Mouse (Mus musculus): Measurements from ENCODE around the gene S100z. TPM values are rescaled to one million over a fixed set of nuclear protein-coding genes. Genes with fewer than 3 reads are reported as not detected.

The S100z gene
- polyA plus RNA-seq (2016; fragmentation: Nextera tagmentation; extraction: Ambion mirVana) = not detected in 2 replicates

- Histone ChIP-seq H3K27ac (replicated peaks) (no peak within 1 kb of the TSS), H3K4me1 (no peaks in the 10 kb centered on the region), H3K9ac (replicated peaks) (no peak within 1 kb of the TSS), H3K27me3 (peaks cover 8% of the 10 kb centered on the region; the same call in 1 of the 2 replicates), H3K4me3 (no peak within 1 kb of the TSS), H3K4me2 (replicated peaks) (no peak within 1 kb of the TSS), H3K36me3 (no peaks in the 10 kb centered on the region), H3K9me3 (no peaks in the 10 kb centered on the region)
- no peak for ATAC-seq (ENCODE audit: low FRiP score, low read depth)
- WGBS = 91% methylated on average over 21 of the region's 21 CpGs
These were observed at the start of gene S100z for GRCm38 (mm10) chr13:95478671-95479413. Gene S100z, minus strand, starts transcription at chr13:95478721.

GRCm38 (mm10) chr13:95524674-95525491, 46.4 kb upstream of the S100z start, which contains the start of gene F2rl1:
Gene F2rl1, minus strand, starts transcription at chr13:95525227.
- peaks cover 15% of the 10 kb centered on the region for H3K4me1 ChIP-seq
- peak within 1 kb of the TSS; percentile 39; the same call in 1 of the 2 replicates for H3K9ac ChIP-seq (replicated peaks)
- no peaks in the 10 kb centered on the region for H3K9me3 ChIP-seq
- no peak within 1 kb of the TSS for H3K27ac ChIP-seq (replicated peaks)
- peak within 1 kb of the TSS; percentile 45 for H3K4me3 ChIP-seq
- peak within 1 kb of the TSS; percentile 74 for H3K4me2 ChIP-seq (replicated peaks)
- H3K27me3 ChIP-seq = peaks cover 51% of the 10 kb centered on the region
- under 1% methylated on average over 54 of the region's 54 CpGs for WGBS
- ATAC-seq (ENCODE audit: low FRiP score, low read depth) = peak; percentile 72
- H3K36me3 ChIP-seq = no peaks in the 10 kb centered on the region

- Histone ChIP-seq H3K9ac (replicated peaks) (0 out of 2 replicates have a peak overlapping the region, but pooled peaks have one; percentile 39), H3K27ac (replicated peaks) (no peak overlapping the region)
These were observed 45.8 kb upstream of the S100z start for GRCm38 (mm10) chr13:95524424-95524673.

GRCm38 (mm10) chr13:95523659-95524423, 45.3 kb upstream of the S100z start:
- H3K4me1 ChIP-seq = peaks cover 15% of the 10 kb centered on the region
- WGBS = 3% methylated on average over 29 of the region's 29 CpGs
- H3K4me2 ChIP-seq (replicated peaks) = peak overlapping the region; percentile 74
- no peak overlapping the region for H3K27ac ChIP-seq (replicated peaks)
- no peak for ATAC-seq (ENCODE audit: low FRiP score, low read depth)
- no peaks in the 10 kb centered on the region for H3K36me3 ChIP-seq
- H3K4me3 ChIP-seq = peak overlapping the region; percentile 45
- H3K27me3 ChIP-seq = peaks cover 51% of the 10 kb centered on the region
- H3K9me3 ChIP-seq = no peaks in the 10 kb centered on the region
- H3K9ac ChIP-seq (replicated peaks) = no peak overlapping the region

More at GRCm38 (mm10) chr13:95524424-95524673, 45.8 kb upstream of the S100z start:
- H3K36me3 ChIP-seq = no peaks in the 10 kb centered on the region
- peaks cover 15% of the 10 kb centered on the region for H3K4me1 ChIP-seq
- H3K9me3 ChIP-seq = no peaks in the 10 kb centered on the region
- no peak; the same call in 1 of the 2 replicates for ATAC-seq (ENCODE audit: low FRiP score, low read depth)
- peaks cover 51% of the 10 kb centered on the region for H3K27me3 ChIP-seq
- peak overlapping the region; percentile 45 for H3K4me3 ChIP-seq
- WGBS = under 1% methylated on average over 13 of the region's 13 CpGs
- H3K4me2 ChIP-seq (replicated peaks) = peak overlapping the region; percentile 74

- H3K4me1 ChIP-seq = peaks cover 15% of the 10 kb centered on the region
- H3K4me2 ChIP-seq (replicated peaks) = no peak overlapping the region
- WGBS = 89% methylated on average over 10 of the region's 10 CpGs
- no peak for ATAC-seq (ENCODE audit: low FRiP score, low read depth)
- H3K4me3 ChIP-seq = no peak overlapping the region
- no peak overlapping the region for H3K9ac ChIP-seq (replicated peaks)
- no peak overlapping the region for H3K27ac ChIP-seq (replicated peaks)
- H3K9me3 ChIP-seq = no peaks in the 10 kb centered on the region
- no peaks in the 10 kb centered on the region for H3K36me3 ChIP-seq
- H3K27me3 ChIP-seq = peaks cover 43% of the 10 kb centered on the region
These were observed 43.7 kb upstream of the S100z start for GRCm38 (mm10) chr13:95522176-95522575.

GRCm38 (mm10) chr13:95521029-95521428, 42.5 kb upstream of the S100z start:
- WGBS = 88% methylated on average over 6 of the region's 6 CpGs
- no peak for ATAC-seq (ENCODE audit: low FRiP score, low read depth)
- H3K36me3 ChIP-seq = no peaks in the 10 kb centered on the region
- H3K4me3 ChIP-seq = no peak overlapping the region
- no peak overlapping the region for H3K27ac ChIP-seq (replicated peaks)
- no peaks in the 10 kb centered on the region for H3K9me3 ChIP-seq
- H3K4me1 ChIP-seq = peaks cover 15% of the 10 kb centered on the region
- no peak overlapping the region for H3K9ac ChIP-seq (replicated peaks)
- H3K4me2 ChIP-seq (replicated peaks) = no peak overlapping the region
- H3K27me3 ChIP-seq = peaks cover 32% of the 10 kb centered on the region

- no peak for ATAC-seq (ENCODE audit: low FRiP score, low read depth)
- no peaks in the 10 kb centered on the region for H3K9me3 ChIP-seq
- no peaks in the 10 kb centered on the region for H3K4me1 ChIP-seq
- no peaks in the 10 kb centered on the region for H3K36me3 ChIP-seq
- WGBS = 85% methylated on average over 4 of the region's 4 CpGs
- no peak overlapping the region for H3K9ac ChIP-seq (replicated peaks)
- H3K4me2 ChIP-seq (replicated peaks) = no peak overlapping the region
- no peak overlapping the region for H3K4me3 ChIP-seq
- H3K27me3 ChIP-seq = no peaks in the 10 kb centered on the region
- H3K27ac ChIP-seq (replicated peaks) = no peak overlapping the region
These were observed 36.2 kb upstream of the S100z start for GRCm38 (mm10) chr13:95514756-95515155.

- Histone ChIP-seq H3K4me1 (no peaks in the 10 kb centered on the region), H3K27ac (replicated peaks) (no peak overlapping the region), H3K36me3 (no peaks in the 10 kb centered on the region), H3K9ac (replicated peaks) (no peak overlapping the region), H3K9me3 (no peaks in the 10 kb centered on the region), H3K27me3 (no peaks in the 10 kb centered on the region), H3K4me3 (no peak overlapping the region), H3K4me2 (replicated peaks) (no peak overlapping the region)
- ATAC-seq (ENCODE audit: low FRiP score, low read depth) = no peak
- 93% methylated on average over 5 of the region's 5 CpGs for WGBS
These were observed 31.5 kb upstream of the S100z start for GRCm38 (mm10) chr13:95510054-95510453.

- Histone ChIP-seq H3K4me2 (replicated peaks) (no peak overlapping the region), H3K36me3 (no peaks in the 10 kb centered on the region), H3K9ac (replicated peaks) (no peak overlapping the region), H3K4me1 (no peaks in the 10 kb centered on the region), H3K27ac (replicated peaks) (no peak overlapping the region), H3K27me3 (no peaks in the 10 kb centered on the region), H3K9me3 (no peaks in the 10 kb centered on the region), H3K4me3 (no peak overlapping the region)
- WGBS = 82% methylated on average over 8 of the region's 8 CpGs
- ATAC-seq (ENCODE audit: low FRiP score, low read depth) = no peak
These were observed 24.9 kb upstream of the S100z start for GRCm38 (mm10) chr13:95503279-95503917.

GRCm38 (mm10) chr13:95496601-95497000, 18.1 kb upstream of the S100z start:
- no peaks in the 10 kb centered on the region for H3K36me3 ChIP-seq
- H3K27me3 ChIP-seq = 0 out of 2 replicates have a peak, but pooled peaks cover 4% of the 10 kb centered on the region
- 88% methylated on average over 3 of the region's 3 CpGs for WGBS
- no peak overlapping the region for H3K27ac ChIP-seq (replicated peaks)
- H3K9ac ChIP-seq (replicated peaks) = no peak overlapping the region
- H3K4me2 ChIP-seq (replicated peaks) = no peak overlapping the region
- no peak for ATAC-seq (ENCODE audit: low FRiP score, low read depth)
- peaks cover 6% of the 10 kb centered on the region; the same call in 1 of the 2 replicates for H3K4me1 ChIP-seq
- no peak overlapping the region for H3K4me3 ChIP-seq
- no peaks in the 10 kb centered on the region for H3K9me3 ChIP-seq

GRCm38 (mm10) chr13:95494812-95495211, 16.3 kb upstream of the S100z start:
- Histone ChIP-seq H3K27me3 (0 out of 2 replicates have a peak, but pooled peaks cover 4% of the 10 kb centered on the region), H3K4me2 (replicated peaks) (no peak overlapping the region), H3K9me3 (no peaks in the 10 kb centered on the region), H3K9ac (replicated peaks) (no peak overlapping the region), H3K4me3 (no peak overlapping the region), H3K4me1 (peaks cover 6% of the 10 kb centered on the region; the same call in 1 of the 2 replicates), H3K36me3 (no peaks in the 10 kb centered on the region), H3K27ac (replicated peaks) (no peak overlapping the region)
- ATAC-seq (ENCODE audit: low FRiP score, low read depth) = no peak
- WGBS = 89% methylated on average over 8 of the region's 8 CpGs
